Comparison of ENCODE assay signal across 8 mouse cellular contexts in the genomic region with DNA sequence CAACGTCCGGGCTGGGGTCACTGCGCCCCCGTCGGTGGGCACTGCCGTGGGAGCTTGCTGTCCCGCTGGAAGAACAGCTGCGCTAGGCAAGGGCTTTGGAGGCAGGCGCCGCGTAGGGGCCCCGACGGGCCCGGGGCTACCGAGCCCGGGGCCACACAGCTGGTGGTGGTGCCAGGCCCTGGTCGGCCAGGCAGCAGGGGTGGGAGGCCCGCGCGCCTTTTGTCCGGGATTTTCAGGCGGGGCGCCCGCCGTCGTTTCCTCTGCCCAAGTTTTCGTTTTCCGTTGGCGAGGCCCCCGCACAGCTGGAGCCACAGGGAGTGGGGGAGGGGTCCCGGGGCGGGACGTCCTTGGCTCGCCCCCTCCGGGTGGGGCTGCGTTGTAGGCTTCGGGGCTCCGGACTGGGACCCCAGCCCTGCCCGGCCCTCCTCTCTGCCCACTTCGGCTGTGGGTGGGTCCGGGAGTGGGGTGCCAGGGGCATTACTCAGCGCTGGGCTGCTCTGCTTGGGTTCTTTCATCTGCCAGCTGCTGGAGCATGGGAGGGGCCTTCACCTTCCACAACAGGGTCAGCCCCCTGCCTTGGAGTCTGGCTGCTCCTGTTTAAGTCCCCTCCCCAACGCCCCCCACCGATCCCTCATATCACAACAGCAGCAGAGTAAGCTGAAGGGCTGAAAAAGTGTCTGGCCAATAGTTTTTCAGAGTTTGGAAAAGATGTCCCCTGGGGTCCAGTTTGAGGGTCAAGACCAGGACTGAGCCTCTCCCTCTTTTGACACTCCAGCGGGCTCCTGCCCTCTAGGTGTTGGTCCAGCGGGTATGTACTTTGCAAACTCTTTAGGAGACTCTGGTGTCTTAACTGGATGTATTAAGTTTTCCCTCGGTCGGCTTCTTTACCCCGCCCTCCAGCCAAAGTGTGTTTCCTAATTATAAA. TPM values are rescaled to one million over a fixed set of nuclear protein-coding genes. Genes with fewer than 3 reads are reported as not detected.
DNase-seq lines count a peak whose midpoint lies in the region; ATAC-seq and TF ChIP-seq lines count a peak whose summit lies in the region.

No protein-coding gene starts in this region.

- no peak for TF ChIP-seq POLR2A in MEL (IDR thresholded peaks at IDR 0.05; ENCODE audit: control insufficient read depth in 1 of 2, insufficient read depth in 1 of 2, low read depth in 1 of 2, low read length in 2 of 2, poor library complexity in 1 of 2)

- H3K4me2 ChIP-seq in forebrain, embryonic 12.5 days, result peak overlapping the region; percentile 81
- H3K4me2 ChIP-seq in liver, embryonic 11.5 days, result peak overlapping the region; percentile 86
- H3K4me2 ChIP-seq in neural tube, embryonic 11.5 days (ENCODE audit: low read depth), result peak overlapping the region; percentile 52

- TF ChIP-seq CTCF in MEL (IDR thresholded peaks at IDR 0.05 in 2 of 3, conservative IDR thresholded peaks at IDR 0.05 in 1 of 3; ENCODE audit: control insufficient read depth in 1 of 3, insufficient read depth in 1 of 3, low read depth in 2 of 3, low read length in 3 of 3, poor library complexity in 1 of 3, severe bottlenecking in 1 of 3), result no peak

- H3K27me3 ChIP-seq in MEL (ENCODE audit: control insufficient read depth in 1 of 2, insufficient read depth in 2 of 2, low read length in 2 of 2), result no peaks in the 10 kb centered on the region
- peaks cover 28% of the 10 kb centered on the region for H3K27me3 ChIP-seq in forebrain, embryonic 12.5 days
- H3K27me3 ChIP-seq in hindbrain, embryonic 10.5 days (ENCODE audit: insufficient read depth, poor library complexity, severe bottlenecking), result peaks cover 53% of the 10 kb centered on the region
- no peaks in the 10 kb centered on the region for H3K27me3 ChIP-seq in liver, embryonic 11.5 days (replicated peaks; ENCODE audit: control insufficient read depth, insufficient read depth, low read length)
- no peaks in the 10 kb centered on the region for H3K27me3 ChIP-seq in neural tube, embryonic 11.5 days (ENCODE audit: control insufficient read depth, insufficient read depth, low read length)

- 2% methylated on average over 44 of the region's 49 CpGs for WGBS in forebrain, embryonic 12.5 days
- WGBS in hindbrain, embryonic 10.5 days, result 2% methylated on average over 49 of the region's 49 CpGs
- WGBS in liver, embryonic 11.5 days, result 2% methylated on average over 49 of the region's 49 CpGs
- 2% methylated on average over 47 of the region's 49 CpGs for WGBS in neural tube, embryonic 11.5 days

- 0 out of 2 replicates have a peak overlapping the region, but pooled peaks have one; percentile 6 for H3K27ac ChIP-seq in MEL (ENCODE audit: control insufficient read depth, low read depth, low read length)
- 0 out of 2 replicates have a peak overlapping the region, but pooled peaks have one; percentile 31 for H3K27ac ChIP-seq in forebrain, embryonic 12.5 days
- peak overlapping the region; percentile 88 for H3K27ac ChIP-seq in hindbrain, embryonic 10.5 days
- H3K27ac ChIP-seq in liver, embryonic 11.5 days (ENCODE audit: low read depth, low read length), result peak overlapping the region; percentile 54
- H3K27ac ChIP-seq in neural tube, embryonic 11.5 days (ENCODE audit: low read depth, low read length), result no peak overlapping the region

- H3K4me1 ChIP-seq in MEL (ENCODE audit: control insufficient read depth in 1 of 2, insufficient read depth in 2 of 2, low read length in 2 of 2), result peaks cover 2 to 5% of the 10 kb centered on the region in 2 experiments; a peak in 1 of 4 replicates
- H3K4me1 ChIP-seq in forebrain, embryonic 12.5 days, result peaks cover 32% of the 10 kb centered on the region
- peaks cover 59% of the 10 kb centered on the region for H3K4me1 ChIP-seq in hindbrain, embryonic 10.5 days (replicated peaks)
- peaks cover 37% of the 10 kb centered on the region for H3K4me1 ChIP-seq in liver, embryonic 11.5 days (replicated peaks; ENCODE audit: control insufficient read depth, insufficient read depth, low read length)
- H3K4me1 ChIP-seq in neural tube, embryonic 11.5 days (ENCODE audit: control insufficient read depth, insufficient read depth, low read length), result peaks cover 9% of the 10 kb centered on the region

- peak in 1 of 2 experiments; percentile 41; a peak in 1 of 4 replicates for TF ChIP-seq EP300 in MEL (IDR thresholded peaks at IDR 0.05; ENCODE audit: low read depth in 1 of 2, low read length in 2 of 2)

- no peak for TF ChIP-seq RAD21 in MEL (IDR thresholded peaks at IDR 0.05; ENCODE audit: low read depth, low read length)

- ATAC-seq in forebrain, embryonic 12.5 days (ENCODE audit: low FRiP score), result peak; percentile 54
- peak; percentile 47 for ATAC-seq in liver, embryonic 11.5 days (replicated peaks; ENCODE audit: low FRiP score)
- ATAC-seq in neural tube, embryonic 11.5 days (ENCODE audit: insufficient read depth, low FRiP score, low TSS enrichment), result peak; percentile 31

- H3K36me3 ChIP-seq in MEL (ENCODE audit: control insufficient read depth in 1 of 2, insufficient read depth in 2 of 2, low read length in 2 of 2), result peaks cover 0 to 2% of the 10 kb centered on the region in 2 experiments; a peak in 1 of 4 replicates
- H3K36me3 ChIP-seq in forebrain, embryonic 12.5 days (replicated peaks), result no peaks in the 10 kb centered on the region
- H3K36me3 ChIP-seq in hindbrain, embryonic 10.5 days, result no peaks in the 10 kb centered on the region
- no peaks in the 10 kb centered on the region for H3K36me3 ChIP-seq in liver, embryonic 11.5 days (ENCODE audit: control insufficient read depth, insufficient read depth, low read length)
- H3K36me3 ChIP-seq in neural tube, embryonic 11.5 days (ENCODE audit: control insufficient read depth, insufficient read depth, low read length), result no peaks in the 10 kb centered on the region

- H3K79me2 ChIP-seq in MEL (ENCODE audit: control insufficient read depth, insufficient read depth, low read length, poor library complexity), result peaks cover 3% of the 10 kb centered on the region; the same call in 1 of the 2 replicates

- DNase-seq in adrenal gland, adult 18-20 months (ENCODE audit: low spot score in 2 of 2), result peak; percentile 49 to 56
- DNase-seq in adrenal gland, postnatal 4 days (ENCODE audit: low spot score in 2 of 2), result no peak
- peak; percentile 40 for DNase-seq in MEL (ENCODE audit: low read depth, low spot score)
- DNase-seq in hindbrain, embryonic 10.5 days (ENCODE audit: low spot score), result peak; percentile 59
- peak; percentile 64 for DNase-seq in liver, embryonic 11.5 days (ENCODE audit: low spot score)
- peak; percentile 49 for DNase-seq in neural tube, embryonic 11.5 days (ENCODE audit: low spot score)
- no peak for DNase-seq in cerebellum, adult 11-12 months

- peak overlapping the region; percentile 84 to 99 for H3K4me3 ChIP-seq in MEL (ENCODE audit: control insufficient read depth in 1 of 2, insufficient read depth in 1 of 2, low read depth in 2 of 2, low read length in 2 of 2)
- H3K4me3 ChIP-seq in forebrain, embryonic 12.5 days (replicated peaks), result peak overlapping the region; percentile 56
- peak overlapping the region; percentile 78 for H3K4me3 ChIP-seq in hindbrain, embryonic 10.5 days
- peak overlapping the region; percentile 75 for H3K4me3 ChIP-seq in liver, embryonic 11.5 days (ENCODE audit: low read depth, low read length)
- peak overlapping the region; percentile 52 for H3K4me3 ChIP-seq in neural tube, embryonic 11.5 days (ENCODE audit: low read depth, low read length)

- no peaks in the 10 kb centered on the region for H3K9me3 ChIP-seq in MEL (replicated peaks; ENCODE audit: insufficient read depth, low read length)
- H3K9me3 ChIP-seq in forebrain, embryonic 12.5 days, result no peaks in the 10 kb centered on the region
- no peaks in the 10 kb centered on the region for H3K9me3 ChIP-seq in hindbrain, embryonic 10.5 days
- no peaks in the 10 kb centered on the region for H3K9me3 ChIP-seq in liver, embryonic 11.5 days (ENCODE audit: control insufficient read depth, low read length)
- H3K9me3 ChIP-seq in neural tube, embryonic 11.5 days (ENCODE audit: control insufficient read depth, low read length), result no peaks in the 10 kb centered on the region

- peak overlapping the region; percentile 79 for H3K9ac ChIP-seq in MEL (ENCODE audit: control insufficient read depth, low read depth, low read length, poor library complexity, severe bottlenecking)
- peak overlapping the region; percentile 53 for H3K9ac ChIP-seq in forebrain, embryonic 12.5 days
- peak overlapping the region; percentile 79 for H3K9ac ChIP-seq in liver, embryonic 11.5 days (ENCODE audit: low read depth, low read length)
- peak overlapping the region; percentile 56 for H3K9ac ChIP-seq in neural tube, embryonic 11.5 days (ENCODE audit: low read length)

TF ChIP-seq in MEL, 35 proteins besides CTCF, POLR2A, EP300 and RAD21:
- 0 out of 2 replicates have a peak, but pooled peaks have one; percentile 31 for TF ChIP-seq MYB (IDR thresholded peaks at IDR 0.05; ENCODE audit: low read depth, low read length)
- TF ChIP-seq NELFE (IDR thresholded peaks at IDR 0.05; ENCODE audit: low read depth, low read length), result no peak
- peak; percentile 61; the same call in 1 of the 2 replicates for TF ChIP-seq MAZ (IDR thresholded peaks at IDR 0.05; ENCODE audit: low read depth, low read length)

RNA-seq across cellular contexts. Expression of gene Arhgap23, which starts 0.6 kb away (rescaled TPM):
- total RNA-seq in adrenal gland, adult 18-20 months (2021), result 10 to 100 TPM; 22.1 to 25.4 TPM
- 10 to 100 TPM; 37.9 to 38.6 TPM for total RNA-seq in adrenal gland, postnatal 4 days (2021)
- 1.7 and 1.8 TPM in 2 replicates for total RNA-seq in MEL (2012; rRNA removed)
- polyA plus RNA-seq in MEL (2012; ENCODE audit: insufficient read depth in 1 of 2, insufficient read length in 2 of 2, low read depth in 1 of 2, low replicate concordance in 2 of 2, missing spikeins in 1 of 2), result 1 to 10 TPM in 1 of 2 experiments, not detected in 1; 7.5 TPM
- polyA plus RNA-seq in forebrain, embryonic 12.5 days (2016; fragmentation: Nextera tagmentation; extraction: Ambion mirVana), result 4.2 and 5.1 TPM in 2 replicates
- polyA plus RNA-seq in hindbrain, embryonic 10.5 days (2016; fragmentation: Nextera tagmentation; extraction: Ambion mirVana), result 2.7 and 4.0 TPM in 2 replicates
- polyA plus RNA-seq in liver, embryonic 11.5 days (2014; fragmentation: Nextera tagmentation; extraction: Ambion mirVana), result 9.3 and 10.9 TPM in 2 replicates
- 4.1 and 5.2 TPM in 2 replicates for polyA plus RNA-seq in neural tube, embryonic 11.5 days (2014; fragmentation: Nextera tagmentation; extraction: Ambion mirVana)

RNA-seq across cellular contexts. Expression of gene Socs7, which starts 53.6 kb away (rescaled TPM):
- total RNA-seq in adrenal gland, adult 18-20 months (2021), result 10 to 100 TPM; 21.1 to 22.2 TPM
- total RNA-seq in adrenal gland, postnatal 4 days (2021), result 10 to 100 TPM; 25.6 to 27.4 TPM
- 18.7 and 21.0 TPM in 2 replicates for total RNA-seq in MEL (2012; rRNA removed)
- polyA plus RNA-seq in MEL (2012; ENCODE audit: insufficient read depth in 1 of 2, insufficient read length in 2 of 2, low read depth in 1 of 2, low replicate concordance in 2 of 2, missing spikeins in 1 of 2), result 10 to 100 TPM in 1 of 2 experiments, not detected in 1; 19.3 TPM
- 7.9 and 8.0 TPM in 2 replicates for polyA plus RNA-seq in forebrain, embryonic 12.5 days (2016; fragmentation: Nextera tagmentation; extraction: Ambion mirVana)
- 3.9 and 4.6 TPM in 2 replicates for polyA plus RNA-seq in hindbrain, embryonic 10.5 days (2016; fragmentation: Nextera tagmentation; extraction: Ambion mirVana)
- polyA plus RNA-seq in liver, embryonic 11.5 days (2014; fragmentation: Nextera tagmentation; extraction: Ambion mirVana), result 2.2 and 2.4 TPM in 2 replicates
- 3.1 and 3.2 TPM in 2 replicates for polyA plus RNA-seq in neural tube, embryonic 11.5 days (2014; fragmentation: Nextera tagmentation; extraction: Ambion mirVana)

Comparison
In these comparisons a context has a peak if more than half of its experiments do, and no peak if none do; other contexts are left out.
1. DNase-seq: peak in adrenal gland, adult 18-20 months (2 of 2), MEL (single experiment), hindbrain, embryonic 10.5 days (single experiment), liver, embryonic 11.5 days (single experiment) and neural tube, embryonic 11.5 days (single experiment); none in adrenal gland, postnatal 4 days (0 of 2) and cerebellum, adult 11-12 months (single experiment).
2. Peak in every context shown above with its lines, with median percentiles within 50 percentile points of each other: H3K4me3 ChIP-seq, H3K9ac ChIP-seq, ATAC-seq and H3K4me2 ChIP-seq.